Mouse (Mus musculus) kidney, embryonic 14.5 days (tissue): Measurements from ENCODE around the gene Akr1cl. TPM values are rescaled to one million over a fixed set of nuclear protein-coding genes. Genes with fewer than 3 reads are reported as not detected.

Source experiments
- ATAC-seq: fragments of 200-750 bp; cut with Nextera tagmentation; 2 replicates; pipeline ENCODE4 v1.8.0; 2017; ENCODE audit warnings: moderate number of reproducible peaks, mild to moderate bottlenecking, moderate TSS enrichment, moderate library complexity; ENCODE audit not compliant: low FRiP score, low TSS enrichment
- H3K27ac ChIP-seq: fragments of 300-500 bp; sonication (generic); 2 replicates; pipeline ENCODE4 v1.5.1; 2014; ENCODE audit warnings: low read depth, mild to moderate bottlenecking, low read length, moderate library complexity, mixed read lengths
- H3K27me3 ChIP-seq: fragments of 300-500 bp; sonication (generic); 2 replicates; pipeline ENCODE4 v1.6.1; 2014; ENCODE audit warnings: mild to moderate bottlenecking, low read length; ENCODE audit not compliant: control insufficient read depth, insufficient read depth
- H3K36me3 ChIP-seq: fragments of 300-500 bp; sonication (generic); 2 replicates; pipeline ENCODE4 v1.6.1; 2014; ENCODE audit warnings: low read length, mixed read lengths; ENCODE audit not compliant: control insufficient read depth, insufficient read depth
- H3K4me1 ChIP-seq: fragments of 300-500 bp; sonication (generic); 2 replicates; pipeline ENCODE4 v1.6.1; 2014; ENCODE audit warnings: low read length, mixed read lengths; ENCODE audit not compliant: control insufficient read depth, insufficient read depth
- H3K4me2 ChIP-seq: fragments of 300-500 bp; sonication (generic); replicated peaks from 2 replicates; pipeline ENCODE4 v1.6.1; 2014; ENCODE audit warnings: low read depth, mild to moderate bottlenecking, low read length
- H3K4me3 ChIP-seq: fragments of 300-500 bp; sonication (generic); 2 replicates; pipeline ENCODE4 v1.5.1; 2014; ENCODE audit warnings: mild to moderate bottlenecking, low read length
- H3K9ac ChIP-seq: fragments of 300-500 bp; sonication (generic); 2 replicates; pipeline ENCODE4 v1.6.1; 2014; ENCODE audit warnings: low read depth, mild to moderate bottlenecking, low read length, moderate library complexity
- H3K9me3 ChIP-seq: fragments of 300-500 bp; sonication (generic); 2 replicates; pipeline ENCODE4 v1.6.1; 2016; ENCODE audit warnings: low read length; ENCODE audit not compliant: control insufficient read depth
- WGBS: fragments of 180-500 bp; shearing (Covaris S2); extraction: QIAGEN DNeasy Blood & Tissue Kit; methylation state at CpG from one replicate; pipeline ENCODE4 v1.1.7; 2014; 5-methylcytosine and 5-hydroxymethylcytosine counted together
- polyA plus RNA-seq: library from polyadenylated mRNA; unstranded; fragments of >200 nt; fragmentation: Nextera tagmentation; extraction: Ambion mirVana; gene quantifications from 2 replicates; pipeline ENCODE4 v1.2.1, GENCODE M21; 2014

The Akr1cl gene
- polyA plus RNA-seq, 1 experiment from 2014 or later = not detected

DNA sequence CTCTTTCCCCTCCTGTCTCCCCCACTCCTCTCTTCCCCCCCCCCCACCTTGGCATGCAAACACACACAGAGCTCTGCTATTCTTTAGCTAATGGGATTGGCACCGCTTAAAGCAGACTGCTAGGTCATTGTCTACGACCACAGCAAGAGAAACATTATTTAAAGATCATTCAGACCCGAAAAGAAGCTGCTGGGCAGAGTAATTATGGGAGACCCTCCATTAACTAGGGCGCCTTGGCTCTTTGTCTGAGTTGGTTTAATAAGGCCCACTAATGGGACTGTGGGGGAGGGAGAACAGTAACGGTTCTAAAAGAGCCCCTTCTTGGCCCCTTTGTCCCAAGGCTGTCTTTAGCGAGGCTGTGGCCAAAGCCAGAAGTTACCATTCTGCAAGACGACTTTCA lies 57.2 kb downstream of the Akr1cl start:
- H3K36me3 ChIP-seq = no peaks in the 10 kb centered on the region
- 0 out of 2 replicates have a peak, but pooled peaks cover 3% of the 10 kb centered on the region for H3K4me1 ChIP-seq
- 29% methylated on average over 7 of the region's 7 CpGs for WGBS
- no peaks in the 10 kb centered on the region for H3K27me3 ChIP-seq
- no peak overlapping the region for H3K4me3 ChIP-seq
- H3K9ac ChIP-seq = no peak overlapping the region
- ATAC-seq = no peak
- H3K9me3 ChIP-seq = no peaks in the 10 kb centered on the region
- no peak overlapping the region for H3K4me2 ChIP-seq
- H3K27ac ChIP-seq = no peak overlapping the region

DNA sequence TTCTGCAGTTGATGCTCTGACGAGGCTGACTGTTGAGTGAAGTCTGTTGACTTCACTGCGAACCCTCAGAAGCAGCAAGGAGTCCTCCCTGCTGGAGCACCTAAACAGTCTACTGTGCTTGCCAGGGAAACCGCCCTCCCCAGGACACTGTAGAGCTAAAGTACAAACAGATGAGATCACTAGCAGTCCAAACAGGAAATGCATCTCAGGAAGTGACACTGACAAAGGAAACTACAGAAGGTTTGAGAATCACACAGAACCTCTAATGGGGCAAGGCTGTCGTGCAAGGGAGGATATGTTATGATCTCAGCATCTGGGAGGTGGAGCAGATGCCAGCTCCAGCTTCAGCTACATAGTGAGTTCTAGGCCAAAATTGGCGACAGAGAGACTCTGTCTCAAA lies 61.9 kb downstream of the Akr1cl start:
- H3K4me2 ChIP-seq = no peak overlapping the region
- H3K4me1 ChIP-seq = no peaks in the 10 kb centered on the region
- no peaks in the 10 kb centered on the region for H3K9me3 ChIP-seq
- no peak overlapping the region for H3K27ac ChIP-seq
- no peak for ATAC-seq
- no peaks in the 10 kb centered on the region for H3K36me3 ChIP-seq
- no peak overlapping the region for H3K9ac ChIP-seq
- 71% methylated on average over 5 of the region's 5 CpGs for WGBS
- no peak overlapping the region for H3K4me3 ChIP-seq
- H3K27me3 ChIP-seq = no peaks in the 10 kb centered on the region

Other genes starting within 250 kb of the Akr1cl start
- gene Plekhm3, start 75.9 kb downstream of the Akr1cl start, polyA plus RNA-seq = 5.9 and 7.0 TPM in 2 replicates
- gene Cryge, start 18.4 kb upstream of the Akr1cl start, polyA plus RNA-seq = not detected in 2 replicates
- not detected in 2 replicates for gene Crygd, start 30.7 kb upstream of the Akr1cl start, polyA plus RNA-seq
- gene Crygc, start 40.9 kb upstream of the Akr1cl start, polyA plus RNA-seq = not detected in 2 replicates
- gene Crygb, start 49.5 kb upstream of the Akr1cl start, polyA plus RNA-seq = not detected in 2 replicates
- not detected in 2 replicates for gene Cryga, start 70.6 kb upstream of the Akr1cl start, polyA plus RNA-seq
- not detected in 2 replicates for gene Gm28845, start 86.8 kb upstream of the Akr1cl start, polyA plus RNA-seq
- 0.36 and 1.1 TPM in 2 replicates for gene D630023F18Rik, start 90.5 kb upstream of the Akr1cl start, polyA plus RNA-seq
- gene Idh1, start 153.7 kb upstream of the Akr1cl start, polyA plus RNA-seq = 123 and 182 TPM in 2 replicates
- 12.7 and 22.1 TPM in 2 replicates for gene Pikfyve, start 153.9 kb upstream of the Akr1cl start, polyA plus RNA-seq
- not detected in 2 replicates for gene Pth2r, start 249.3 kb upstream of the Akr1cl start, polyA plus RNA-seq